Mouse (Mus musculus) liver, embryonic 14.5 days (tissue): ENCODE results near the gene Rhbdf2.
A peak's percentile ranks its signal among the peaks of the same experiment; 100 is the strongest.

ENCODE experiments used
- CTCF ChIP-seq: IDR thresholded peaks from 2 replicates; pipeline ENCODE4 v1.5.1; 2016; ENCODE audit warnings: antibody characterized with exemption, low read depth, control low read depth
- EP300 ChIP-seq: IDR thresholded peaks from 2 replicates; pipeline ENCODE4 v1.6.1; 2016; ENCODE audit warnings: antibody characterized with exemption, low read depth

DNA sequence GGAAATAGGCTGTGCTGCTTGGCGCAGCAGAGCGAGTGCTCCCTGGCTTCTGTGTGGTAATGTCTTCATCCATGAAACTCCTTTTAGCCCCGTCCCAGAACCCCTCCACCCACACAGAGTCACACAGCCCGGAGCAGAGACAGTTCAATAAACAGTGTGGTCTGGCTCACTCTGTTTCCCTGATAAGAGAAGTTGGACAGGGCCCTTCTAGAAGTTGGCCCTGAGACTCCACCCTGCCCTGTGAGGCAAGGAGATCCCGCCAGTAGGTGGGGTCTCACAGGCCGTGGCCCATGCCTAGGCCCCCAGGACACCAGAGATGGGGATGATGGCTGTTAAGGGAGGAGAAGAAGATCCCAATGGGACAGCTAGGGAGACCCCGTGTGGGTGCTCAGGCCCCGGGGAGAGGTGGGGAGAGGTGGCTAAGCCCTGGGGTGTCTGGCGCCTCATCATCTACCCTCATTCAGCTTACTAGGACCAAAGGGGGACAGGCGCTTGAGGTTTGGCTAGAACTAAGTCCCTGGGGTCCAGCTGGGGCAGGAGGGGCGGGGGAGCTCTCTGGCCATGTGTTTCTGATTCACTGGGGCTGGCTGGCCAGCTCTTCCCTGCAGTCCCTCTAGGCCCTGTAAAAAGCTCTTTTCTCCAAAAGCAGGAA is 20.6 kb upstream of the Rhbdf2 start:
- TF ChIP-seq CTCF (peak; percentile 39; the same call in 1 of the 2 replicates), EP300 (no peak)
